Mouse (Mus musculus) CH12.LX (cell line): ENCODE measurements around the gene A3galt2. TPM values are rescaled to one million over a fixed set of nuclear protein-coding genes. Genes with fewer than 3 reads are reported as not detected.

Experiments used
- DNase-seq: peaks from one replicate; pipeline ENCODE4 v3.0.0-alpha.2; 2013; ENCODE audit errors: extremely low read depth
- H3K27ac ChIP-seq: 2 replicates; pipeline ENCODE4 v1.5.1; 2012; ENCODE audit warnings: low read depth, mild to moderate bottlenecking, control low read depth, moderate library complexity; ENCODE audit not compliant: insufficient read depth
- H3K27me3 ChIP-seq: replicated peaks from 2 replicates; pipeline ENCODE3; 2012; ENCODE audit warnings: inconsistent platforms
- H3K36me3 ChIP-seq, 2 experiments: replicated peaks in 1 of 2; 2 replicates each; pipeline versions ENCODE3 to v1.6.1; 2012; ENCODE audit warnings: inconsistent platforms in 1 of 2, low read length in 1 of 2, mild to moderate bottlenecking in 1 of 2, mixed read lengths in 1 of 2, moderate library complexity in 1 of 2; ENCODE audit not compliant: control insufficient read depth in 1 of 2, insufficient read depth in 1 of 2
- H3K4me1 ChIP-seq, 2 experiments: 2 replicates each; pipeline ENCODE4 v1.6.1; 2012; ENCODE audit warnings: inconsistent platforms in 1 of 2, moderate library complexity in 1 of 2; ENCODE audit not compliant: insufficient read depth in 2 of 2, control insufficient read depth in 1 of 2
- H3K4me2 ChIP-seq: 2 replicates; pipeline ENCODE4 v1.6.1; 2012; ENCODE audit warnings: low read depth, mild to moderate bottlenecking, control low read depth; ENCODE audit not compliant: poor library complexity, insufficient read depth, severe bottlenecking
- H3K4me3 ChIP-seq, 3 experiments: fragments of 150-350 bp in 1 of 3; sonication (generic) in 1 of 3; replicated peaks in 1 of 3; 2 replicates each; pipeline versions ENCODE3 to v1.5.1; 2011 to 2012; ENCODE audit warnings: low read depth in 2 of 3, low read length in 2 of 3, mild to moderate bottlenecking in 2 of 3, moderate library complexity in 2 of 3, control low read depth in 1 of 3, improper control_type of control experiment in 1 of 3, inconsistent platforms in 1 of 3, mixed read lengths in 1 of 3; ENCODE audit not compliant: poor library complexity in 1 of 3
- H3K79me2 ChIP-seq: replicated peaks from 2 replicates; pipeline ENCODE4 v1.6.1; 2012; ENCODE audit warnings: mild to moderate bottlenecking, moderate library complexity; ENCODE audit not compliant: control insufficient read depth, poor library complexity, insufficient read depth, severe bottlenecking; ENCODE audit errors: extremely low read depth
- H3K9ac ChIP-seq: 2 replicates; pipeline ENCODE4 v1.6.1; 2012; ENCODE audit warnings: low read depth, mild to moderate bottlenecking, control low read depth, moderate library complexity; ENCODE audit not compliant: insufficient read depth
- H3K9me3 ChIP-seq: replicated peaks from 2 replicates; pipeline ENCODE3; 2012; ENCODE audit warnings: low read length, inconsistent platforms, mixed read lengths
- CTCF ChIP-seq, 2 experiments: IDR thresholded peaks in 1 of 2; conservative IDR thresholded peaks in 1 of 2; 2 replicates each; pipeline ENCODE4 v1.5.1; 2011 to 2012; ENCODE audit warnings: low read depth in 2 of 2, low read length in 2 of 2, improper control_type of control experiment in 1 of 2, inconsistent platforms in 1 of 2, mild to moderate bottlenecking in 1 of 2, moderate library complexity in 1 of 2
- E2F4 ChIP-seq: IDR thresholded peaks from 2 replicates; pipeline ENCODE4 v1.6.1; 2011; ENCODE audit warnings: low read depth, low read length, improper control_type of control experiment; ENCODE audit not compliant: insufficient replicate concordance
- ETS1 ChIP-seq: conservative IDR thresholded peaks from 2 replicates; pipeline ENCODE4 v1.6.1; 2012; ENCODE audit warnings: low read depth, mild to moderate bottlenecking, inconsistent platforms, low read length, improper control_type of control experiment, moderate library complexity
- KAT2A ChIP-seq: IDR thresholded peaks from 2 replicates; pipeline ENCODE4 v1.6.1; 2012; ENCODE audit warnings: low read length, improper control_type of control experiment, inconsistent platforms; ENCODE audit not compliant: insufficient replicate concordance
- MAX ChIP-seq: IDR thresholded peaks from 2 replicates; pipeline ENCODE4 v1.6.1; 2011; ENCODE audit warnings: low read length, improper control_type of control experiment
- MXI1 ChIP-seq: IDR thresholded peaks from 2 replicates; pipeline ENCODE4 v1.6.1; 2011; ENCODE audit warnings: mild to moderate bottlenecking, low read depth, low read length, improper control_type of control experiment
- PAX5 ChIP-seq: IDR thresholded peaks from 2 replicates; pipeline ENCODE4 v1.6.1; 2012; ENCODE audit warnings: low read length, inconsistent platforms, mixed read lengths
- POLR2A ChIP-seq: IDR thresholded peaks from 2 replicates; pipeline ENCODE4 v1.6.1; 2011; ENCODE audit warnings: low read depth, mild to moderate bottlenecking, improper control_type of control experiment, low read length
- RAD21 ChIP-seq: IDR thresholded peaks from 2 replicates; pipeline ENCODE4 v1.6.1; 2011; ENCODE audit warnings: low read depth, mild to moderate bottlenecking, low read length, improper control_type of control experiment, moderate library complexity
- RCOR1 ChIP-seq: conservative IDR thresholded peaks from 2 replicates; pipeline ENCODE4 v1.6.1; 2012; ENCODE audit warnings: low read depth, mild to moderate bottlenecking, inconsistent platforms, low read length, improper control_type of control experiment
- SIN3A ChIP-seq: IDR thresholded peaks from 2 replicates; pipeline ENCODE4 v1.6.1; 2012; ENCODE audit warnings: low read length, improper control_type of control experiment, inconsistent platforms
- SMC3 ChIP-seq: IDR thresholded peaks from 2 replicates; pipeline ENCODE4 v1.6.1; 2011; ENCODE audit warnings: low read depth, low read length, improper control_type of control experiment
- TBP ChIP-seq: conservative IDR thresholded peaks from 2 replicates; pipeline ENCODE4 v1.6.1; 2011; ENCODE audit warnings: low read depth, low read length, improper control_type of control experiment
- USF2 ChIP-seq: conservative IDR thresholded peaks from 2 replicates; pipeline ENCODE4 v1.6.1; 2011; ENCODE audit warnings: low read depth, low read length, improper control_type of control experiment
- ZC3H11A ChIP-seq: IDR thresholded peaks from 2 replicates; pipeline ENCODE4 v1.6.1; 2012; ENCODE audit warnings: low read depth, mild to moderate bottlenecking, inconsistent platforms, low read length, improper control_type of control experiment
- ZMIZ1 ChIP-seq: IDR thresholded peaks from 2 replicates; pipeline ENCODE4 v1.6.1; 2012; ENCODE audit warnings: low read depth, mild to moderate bottlenecking, inconsistent platforms, low read length, improper control_type of control experiment
- ZNF384 ChIP-seq: IDR thresholded peaks from 2 replicates; pipeline ENCODE4 v1.6.1; 2012; ENCODE audit warnings: low read depth, low read length, improper control_type of control experiment, inconsistent platforms
- dilution Hi-C: fragments of 300-500 bp; cut with MboI; formaldehyde crosslinking; loops from 2 replicates; pipeline ENCODE4 v1.14.3; 2020; ENCODE audit warnings: low sequenced_read_pairs; ENCODE audit not compliant: extremely low pct_unique_long_range_greater_than_20kb, extremely low pct_ligation_motif_present
- in situ Hi-C: fragments of 300-500 bp; cut with MboI; formaldehyde crosslinking; loops from 3 replicates; pipeline ENCODE4 v1.14.3; 2019; ENCODE audit warnings: low sequenced_read_pairs, low pct_ligation_motif_present, low pct_unique_long_range_greater_than_20kb, mixed read lengths
- polyA plus RNA-seq: library from polyadenylated mRNA; unstranded; fragments of >175 nt; gene quantifications from 2 replicates; pipeline ENCODE4 v1.2.1, GENCODE M21; 2012; ENCODE audit warnings: low read depth; ENCODE audit not compliant: insufficient read length
- total RNA-seq, 2 experiments: library from RNA; depleted of rRNA; stranded (reverse); fragments of 300-350 nt in 1 of 2; fragments of >200 nt in 1 of 2; gene quantifications; 2 replicates each; pipeline ENCODE4 v1.2.3; 2012 to 2014

Gene A3galt2
- total and polyA plus RNA-seq, 3 experiments = 0.04 to 0.11 TPM; not detected in 1

- dilution Hi-C loops (no loop called here), in situ Hi-C loops (no loop called here)
- Histone ChIP-seq H3K27me3 (no peaks in the 10 kb centered on the region), H3K4me1 (peaks cover 22 to 58% of the 10 kb centered on the region in 2 experiments), H3K4me2 (peak overlapping the region; percentile 70), H3K27ac (no peak overlapping the region), H3K36me3 (peaks cover 0 to 22% of the 10 kb centered on the region in 2 experiments), H3K79me2 (peaks cover 43% of the 10 kb centered on the region), H3K9ac (peak overlapping the region; percentile 94), H3K9me3 (no peaks in the 10 kb centered on the region), H3K4me3 (peak overlapping the region; percentile 79 to 89 (median 88))
- no peak for TF ChIP-seq ZMIZ1
- no peak for TF ChIP-seq TBP
- no peak for TF ChIP-seq USF2
- TF ChIP-seq PAX5 = no peak
- TF ChIP-seq CTCF (conservative IDR thresholded peaks at IDR 0.05 in 1 of 2, IDR thresholded peaks at IDR 0.05 in 1 of 2; ENCODE audit: low read depth in 2 of 2, low read length in 2 of 2) = no peak
- TF ChIP-seq MXI1 = no peak
- TF ChIP-seq ZNF384 = no peak
- TF ChIP-seq KAT2A = no peak
- no peak for TF ChIP-seq POLR2A
- TF ChIP-seq ZC3H11A = no peak
- TF ChIP-seq MAX = no peak
- TF ChIP-seq RAD21 = no peak
- TF ChIP-seq E2F4 = no peak
- no peak for TF ChIP-seq SMC3
- no peak for DNase-seq
Measured at GRCm38 (mm10) chr4:128730271-128730670, 24.9 kb upstream of the A3galt2 start.

GRCm38 (mm10) chr4:128732794-128733193 is 22.4 kb upstream of the A3galt2 start:
- Histone ChIP-seq H3K9ac (no peak overlapping the region), H3K4me2 (no peak overlapping the region), H3K9me3 (no peaks in the 10 kb centered on the region), H3K27ac (peak overlapping the region; percentile 59), H3K79me2 (peaks cover 62% of the 10 kb centered on the region), H3K4me1 (peaks cover 32 to 74% of the 10 kb centered on the region in 2 experiments), H3K4me3 (no peak overlapping the region), H3K27me3 (no peaks in the 10 kb centered on the region), H3K36me3 (peaks cover 0 to 16% of the 10 kb centered on the region in 2 experiments)
- TF ChIP-seq POLR2A = no peak
- no peak for TF ChIP-seq KAT2A
- TF ChIP-seq SIN3A = no peak
- no peak for TF ChIP-seq ETS1
- no peak for TF ChIP-seq RCOR1
- in situ Hi-C loops (no loop called here), dilution Hi-C loops (no loop called here)
- DNase-seq = no peak
